Mouse (Mus musculus): ENCODE measurements at regions not wholly inside any gene's neighbourhood (a gene's known extent, or its start where the extent isn't known, plus 50 kb on each side); places are given as distances from the start of the nearest gene placed in this dataset.
"Not testable (repeated sequence)": the region's sequence is repeated elsewhere in the genome, so short reads cannot be mapped to it uniquely, and the experiment has no call there.

DNA sequence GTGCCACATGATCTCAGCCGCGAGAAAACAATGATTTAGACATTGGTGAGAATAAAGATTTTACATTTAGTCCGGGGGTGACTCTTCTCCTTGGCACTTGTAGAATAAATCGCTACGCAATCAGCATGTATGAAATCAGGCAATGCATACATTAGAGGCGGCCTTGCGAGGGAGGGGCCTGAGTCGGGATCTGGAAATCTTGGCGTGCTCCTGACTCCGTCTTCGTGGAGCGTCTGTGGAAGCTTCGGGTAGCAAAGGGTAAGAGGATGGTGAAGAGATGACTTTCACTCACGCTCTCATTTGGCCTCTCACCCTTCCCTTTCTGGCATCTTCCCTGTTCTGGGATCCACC, 167.1 kb downstream of the Nkx6-1 start:
- DNase-seq (ENCODE audit: low spot score), result no peak

DNA sequence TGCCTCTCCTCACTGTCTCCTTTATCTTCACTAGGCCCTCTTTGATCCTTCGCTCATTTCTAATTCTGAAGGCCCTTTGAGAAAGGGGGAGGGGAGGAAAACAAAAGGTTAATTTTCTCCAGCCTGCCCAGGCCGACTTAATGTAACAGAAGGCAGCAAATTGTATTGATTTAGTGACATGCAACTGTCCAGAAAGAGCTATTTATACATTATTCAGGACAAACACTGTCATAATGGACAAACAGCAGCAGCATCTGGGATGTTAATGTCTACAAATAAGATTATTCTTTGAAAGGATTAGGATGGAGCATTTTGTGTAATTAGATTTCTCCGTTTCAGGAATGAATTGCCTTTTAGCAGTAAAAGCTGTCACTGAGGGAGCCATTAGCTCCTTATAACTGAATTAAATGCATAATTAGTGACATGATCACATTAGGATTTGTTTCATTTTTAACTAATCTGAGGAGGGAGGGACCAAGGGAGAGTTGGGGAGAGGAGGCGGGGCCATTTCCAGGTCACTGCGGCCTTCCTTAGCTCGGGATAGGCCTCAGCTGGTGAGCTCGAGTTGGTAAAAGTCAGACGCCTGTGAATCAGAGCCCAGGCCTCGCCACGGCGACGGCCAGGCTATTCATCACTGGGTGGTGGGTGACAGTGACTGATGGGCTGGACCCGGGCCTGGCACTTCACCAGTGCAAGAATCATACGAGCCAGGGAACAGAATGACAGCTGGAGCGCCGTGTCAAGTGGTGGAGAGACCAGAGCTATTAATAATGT, 167.7 kb downstream of the Nkx6-1 start:
- DNase-seq (ENCODE audit: low spot score), result no peak

DNA sequence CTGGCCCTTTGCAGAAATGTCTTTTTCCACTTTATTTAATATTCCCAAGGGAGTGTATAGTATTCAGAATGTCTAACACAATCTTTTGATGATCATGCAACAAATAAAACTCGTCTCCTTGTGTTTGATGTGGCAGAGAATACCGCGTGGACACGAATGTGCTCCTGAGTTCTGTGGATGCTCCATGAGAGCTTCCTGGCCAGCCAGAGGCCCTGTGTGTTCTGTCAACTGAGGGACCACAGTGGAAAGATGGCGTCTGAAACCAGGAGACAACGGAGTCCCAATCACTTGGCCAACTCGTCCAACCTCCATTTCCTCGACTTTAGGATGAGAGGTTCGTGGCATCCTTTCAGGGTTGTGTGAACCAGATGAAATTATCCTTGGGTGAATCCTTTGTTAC, 168.6 kb downstream of the Nkx6-1 start:
- no peak for DNase-seq (ENCODE audit: low spot score)

DNA sequence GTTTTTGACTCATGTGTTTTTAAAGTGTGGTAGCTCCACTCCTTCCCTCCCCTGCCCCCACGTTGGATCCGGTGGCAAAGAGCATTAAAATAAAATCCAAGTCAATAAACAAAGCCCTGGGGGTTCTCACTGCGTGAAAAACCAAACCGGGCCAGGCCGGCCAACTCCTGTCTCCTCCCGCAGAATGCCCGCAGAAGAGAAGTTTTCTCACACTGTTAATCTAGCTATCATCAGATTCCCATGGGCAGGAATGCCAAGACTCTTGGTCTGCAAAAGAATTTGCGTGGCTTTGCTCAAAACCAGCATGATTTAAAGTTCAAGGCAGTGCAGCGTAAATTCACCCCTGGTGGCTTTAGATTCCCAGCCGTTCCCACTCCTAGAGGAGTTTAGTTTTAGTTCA, 219.0 kb downstream of the Nkx6-1 start:
- DNase-seq (ENCODE audit: low spot score), result no peak

DNA sequence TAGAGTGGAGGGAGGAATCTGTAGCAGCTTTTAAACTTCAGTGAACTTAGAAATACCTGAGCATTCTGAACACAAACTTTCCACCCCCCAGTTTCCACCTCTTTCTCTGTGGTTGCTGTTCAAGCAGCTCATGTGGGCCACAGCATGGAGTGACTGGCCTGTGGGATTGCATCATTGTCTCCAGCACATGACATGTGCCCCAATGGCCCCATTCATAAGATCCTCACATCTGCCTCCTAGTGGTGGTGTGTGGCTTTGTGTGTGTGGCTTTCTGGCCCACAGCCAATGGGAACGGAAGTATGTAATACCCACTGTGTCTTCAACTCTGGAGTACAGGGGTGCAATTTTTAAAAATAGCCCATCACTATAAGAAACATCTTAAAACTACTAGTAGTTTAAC, 223.0 kb downstream of the Nkx6-1 start:
- DNase-seq (ENCODE audit: low spot score), result no peak

DNA sequence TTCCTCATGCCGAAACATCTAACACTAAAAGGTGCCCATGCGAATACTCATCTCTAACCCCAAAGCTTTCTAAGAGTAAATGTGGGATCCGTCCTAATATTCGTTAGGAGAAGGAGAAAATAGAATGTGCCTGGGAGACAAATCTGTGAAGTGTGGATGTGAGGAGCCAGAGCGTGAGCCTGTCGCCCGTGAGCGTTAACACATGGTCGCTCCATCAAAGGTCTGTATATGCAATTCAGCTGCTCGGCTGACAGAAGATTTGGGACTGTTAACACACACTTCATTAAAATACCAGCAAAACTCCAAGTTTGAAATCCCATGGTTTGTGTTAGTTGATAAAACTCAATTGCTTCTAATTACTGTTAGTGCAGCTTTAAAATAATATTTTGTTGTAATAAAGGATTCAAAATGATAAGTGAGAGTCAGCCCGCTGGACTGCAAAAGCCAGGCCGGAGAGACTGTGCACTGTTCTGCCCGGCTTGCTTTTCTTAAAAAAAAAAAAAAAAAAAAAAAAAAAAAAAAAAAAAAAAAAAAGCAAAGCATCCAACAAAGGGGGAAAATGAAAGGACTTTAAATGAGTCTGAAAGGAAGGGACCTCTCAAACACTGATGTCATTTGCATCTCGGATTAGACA, 227.0 kb downstream of the Nkx6-1 start:
- DNase-seq (ENCODE audit: low spot score), result no peak

GRCm38 (mm10) chr5:101426067-101426771, 238.6 kb downstream of the Nkx6-1 start:
- DNase-seq (ENCODE audit: low spot score), result no peak

- DNase-seq (ENCODE audit: low spot score), result no peak
These were observed 280.5 kb downstream of the Nkx6-1 start for GRCm38 (mm10) chr5:101384316-101384715.

- no peak for DNase-seq (ENCODE audit: low spot score)
These were observed 283.4 kb downstream of the Nkx6-1 start for GRCm38 (mm10) chr5:101381361-101381760.

DNA sequence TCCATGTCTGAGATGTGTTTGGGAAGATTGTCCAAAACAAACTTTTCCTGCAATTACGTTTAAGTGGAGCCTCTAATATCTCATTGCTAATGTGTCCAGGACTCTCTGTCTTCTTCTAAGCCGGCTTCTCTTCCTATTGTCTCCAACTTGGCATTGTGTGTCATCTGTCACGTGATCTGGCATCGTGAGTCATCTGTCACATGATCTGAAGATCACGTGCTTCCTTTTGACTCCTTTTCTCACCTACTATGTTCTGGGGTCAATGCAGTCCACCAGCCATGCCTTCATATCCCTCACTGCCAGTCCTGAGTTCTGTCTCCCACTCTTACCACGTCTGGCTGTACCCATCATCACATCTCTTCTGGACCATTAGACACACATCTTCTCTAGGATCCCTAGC, 288.1 kb downstream of the Nkx6-1 start:
- DNase-seq (ENCODE audit: low spot score), result no peak

GRCm38 (mm10) chr5:101374129-101374528, 290.7 kb downstream of the Nkx6-1 start:
- no peak for DNase-seq (ENCODE audit: low spot score)

DNA sequence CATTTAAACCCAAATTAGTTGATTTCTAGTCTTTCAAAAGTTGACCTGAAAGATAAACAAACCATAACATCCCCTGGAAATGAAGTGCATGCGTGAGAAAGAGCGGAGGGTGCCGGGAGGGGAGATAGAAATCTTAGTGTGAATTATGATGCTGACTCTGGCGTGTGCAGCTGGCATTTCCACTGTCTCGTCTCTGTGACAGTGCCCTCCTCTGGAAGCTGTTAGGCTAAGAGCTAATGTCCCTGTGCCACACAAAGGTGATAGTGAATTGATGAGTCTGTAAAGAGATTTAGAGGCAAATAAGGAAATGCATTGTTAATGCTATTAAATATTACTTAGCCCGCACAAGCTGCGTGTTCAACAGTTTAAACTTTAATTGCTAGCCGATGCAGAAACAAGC, 292.6 kb downstream of the Nkx6-1 start:
- DNase-seq (ENCODE audit: low spot score), result no peak

DNA sequence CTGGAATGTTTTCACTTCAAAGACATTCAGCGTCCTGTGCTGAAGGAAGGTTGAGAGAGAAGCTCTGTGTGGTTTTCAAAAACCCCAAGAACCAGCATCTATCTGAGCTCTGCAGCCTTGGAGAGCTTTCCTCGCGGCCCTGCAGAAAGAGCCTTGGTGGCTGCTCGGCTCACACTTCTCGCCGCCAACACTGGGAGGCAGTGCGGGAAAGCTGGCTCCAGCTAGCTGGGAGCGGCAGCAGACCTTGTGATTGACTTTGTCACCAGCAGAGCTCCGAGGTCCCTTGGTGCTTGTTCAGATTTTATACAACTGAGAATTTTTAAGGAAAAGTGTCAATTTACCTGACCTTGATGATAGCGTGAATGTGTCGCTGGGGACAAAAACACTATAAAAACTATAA, 299.4 kb downstream of the Nkx6-1 start:
- peak; percentile 21 for DNase-seq (ENCODE audit: low spot score)

DNA sequence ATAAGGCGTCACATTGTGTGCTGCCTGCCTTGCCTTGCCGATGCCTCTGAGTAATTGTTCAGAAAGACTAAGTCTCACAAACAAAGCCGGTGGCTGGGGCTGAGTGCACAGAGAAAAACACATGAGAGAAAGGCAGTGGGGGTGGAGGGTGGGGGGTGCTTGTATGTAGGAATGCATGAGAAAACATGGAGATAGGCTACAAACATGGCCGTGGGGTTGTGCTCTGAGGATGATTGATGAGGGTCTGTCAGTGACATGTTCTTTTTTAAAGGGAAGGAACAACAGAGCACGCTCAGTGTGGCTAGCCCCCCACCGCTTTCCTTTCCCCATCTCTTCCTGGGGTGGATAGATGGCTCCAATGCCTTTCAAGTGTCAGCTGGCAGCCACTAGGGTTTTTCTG, 304.8 kb downstream of the Nkx6-1 start:
- no peak for DNase-seq (ENCODE audit: low spot score)

DNA sequence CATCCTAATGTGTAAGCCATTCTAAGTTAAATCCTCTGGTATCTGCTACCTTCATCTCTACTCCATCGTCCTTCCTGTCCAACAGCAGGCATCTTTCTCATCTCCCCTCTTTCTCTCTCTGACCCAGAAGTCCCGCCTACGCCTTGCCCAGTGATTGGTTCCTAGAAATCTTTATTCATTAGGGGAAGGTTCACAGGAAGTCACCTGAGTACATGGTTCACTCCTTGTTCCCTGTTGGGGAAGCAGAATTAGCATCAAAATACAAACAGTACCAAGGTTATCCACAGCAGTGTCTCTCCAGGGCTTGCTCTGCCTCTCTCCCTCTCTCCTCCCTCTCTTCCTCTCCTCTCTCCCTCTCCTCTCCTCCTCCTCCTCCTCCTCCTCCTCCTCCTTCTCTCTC, 319.4 kb downstream of the Nkx6-1 start:
- DNase-seq (ENCODE audit: low spot score), result no peak

DNA sequence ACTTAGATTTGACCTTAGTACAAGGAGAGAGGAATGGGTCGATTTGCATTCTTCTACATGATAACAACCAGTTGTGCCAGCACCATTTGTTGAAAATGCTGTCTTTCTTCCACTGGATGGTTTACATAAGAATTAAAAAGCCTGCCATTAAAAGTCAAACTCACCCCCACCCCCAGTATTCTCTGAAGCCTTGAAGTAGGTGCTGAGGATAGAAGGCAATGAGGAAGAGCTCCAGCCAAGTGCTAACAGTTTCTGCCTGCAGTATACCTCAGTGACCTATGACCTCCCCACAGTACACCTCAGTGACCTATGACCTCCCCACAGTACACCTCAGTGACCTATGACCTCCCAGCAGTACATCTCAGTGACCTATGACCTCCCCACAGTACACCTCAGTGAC, 328.4 kb downstream of the Nkx6-1 start:
- not testable (repeated sequence) for DNase-seq (ENCODE audit: low spot score)

- no peak for DNase-seq (ENCODE audit: low spot score)
These were observed 333.0 kb downstream of the Nkx6-1 start for GRCm38 (mm10) chr5:101331825-101332224.

- no peak for DNase-seq (ENCODE audit: low spot score)
These were observed 338.7 kb downstream of the Nkx6-1 start for GRCm38 (mm10) chr5:101326122-101326521.

DNA sequence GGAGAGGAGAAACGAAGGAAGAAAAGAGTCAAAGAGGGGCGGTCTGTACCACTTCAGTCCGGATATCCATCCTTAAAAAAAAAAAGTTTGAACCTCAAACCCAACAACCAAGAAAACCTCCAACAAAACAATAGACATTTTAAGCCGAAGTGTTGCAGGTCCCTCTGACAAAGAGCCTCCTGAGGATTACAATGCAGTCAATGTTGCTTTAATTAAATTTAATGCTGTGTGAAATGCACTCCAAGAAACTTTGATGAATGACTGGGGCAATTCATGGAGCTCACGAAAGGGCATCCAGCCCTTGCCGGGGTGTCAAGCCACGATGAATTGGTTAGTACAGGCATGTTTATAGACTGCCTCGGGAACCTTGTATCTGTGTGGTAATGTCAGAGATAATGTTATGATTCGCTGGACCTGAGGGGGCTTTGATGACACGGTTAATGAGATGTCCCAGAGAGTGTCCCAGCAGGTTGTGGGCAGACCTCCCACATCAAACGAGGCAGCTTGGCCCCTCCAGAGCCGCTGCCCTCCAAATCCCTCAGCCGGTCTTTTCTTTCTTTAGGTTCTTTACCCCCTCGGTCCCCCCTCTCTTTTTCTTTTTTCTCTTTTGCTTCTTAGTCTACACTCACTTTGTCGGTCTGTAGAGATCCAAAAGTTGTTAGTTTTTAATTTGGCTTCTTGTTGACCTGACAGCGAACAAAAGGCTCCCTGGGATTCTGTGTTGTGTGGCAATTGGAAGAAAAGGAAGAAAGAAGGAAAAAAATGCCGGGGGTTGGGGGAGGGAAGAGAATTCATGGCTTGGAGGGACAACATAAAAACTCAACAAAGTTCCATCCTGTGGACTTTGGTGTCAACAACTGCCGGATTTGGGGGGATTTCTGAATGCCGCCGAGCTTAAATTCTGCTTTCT, 341.5 kb downstream of the Nkx6-1 start:
- DNase-seq (ENCODE audit: low spot score), result no peak

GRCm38 (mm10) chr5:101299986-101300385, 364.8 kb downstream of the Nkx6-1 start:
- DNase-seq (ENCODE audit: low spot score), result no peak

GRCm38 (mm10) chr5:101298411-101298810, 366.4 kb downstream of the Nkx6-1 start:
- no peak for DNase-seq (ENCODE audit: low spot score)

DNA sequence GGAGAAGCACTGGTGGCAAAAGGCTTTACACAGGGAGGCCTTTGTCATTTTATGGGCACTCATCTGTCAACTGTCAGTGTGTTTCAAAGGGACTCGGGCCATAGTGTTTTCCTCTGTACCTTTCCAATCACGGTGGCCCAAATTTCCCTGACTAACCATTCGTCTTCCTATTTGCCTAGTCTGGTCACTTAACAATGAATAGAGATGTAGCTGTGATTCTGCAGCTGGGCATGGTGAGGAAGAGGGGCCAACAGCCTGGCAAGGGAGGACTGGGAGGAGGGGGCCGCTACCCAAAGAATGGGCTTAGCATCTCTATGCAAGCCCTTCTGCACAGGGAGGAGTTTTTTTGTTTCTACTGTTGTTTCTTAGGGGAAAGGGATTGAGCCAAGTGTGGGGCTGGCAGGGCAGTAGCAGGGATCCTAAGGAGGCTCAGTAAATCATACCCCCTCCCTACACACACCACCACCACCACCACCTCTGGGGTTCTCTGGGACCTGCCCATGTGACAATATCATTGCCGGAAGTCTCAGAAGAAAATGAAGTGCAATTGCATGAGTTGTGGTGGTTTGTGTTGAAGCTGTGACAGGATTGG, 367.2 kb downstream of the Nkx6-1 start:
- no peak for DNase-seq (ENCODE audit: low spot score)
